Mouse (Mus musculus) bone marrow macrophage, adult 2 months (primary cell): ENCODE measurements around the gene Ccdc181. TPM values are rescaled to one million over a fixed set of nuclear protein-coding genes. Genes with fewer than 3 reads are reported as not detected.
A peak's percentile ranks its signal among the peaks of the same experiment; 100 is the strongest.

Experiments
- H3K27ac ChIP-seq: 2 replicates; pipeline ENCODE4 v1.5.1; 2012; ENCODE audit warnings: low read depth, low read length; ENCODE audit not compliant: insufficient read depth
- H3K4me1 ChIP-seq: 2 replicates; pipeline ENCODE4 v1.6.1; 2012; ENCODE audit warnings: low read length; ENCODE audit not compliant: control insufficient read depth, insufficient read depth
- H3K4me3 ChIP-seq: 2 replicates; pipeline ENCODE4 v1.5.1; 2012; ENCODE audit warnings: mild to moderate bottlenecking, low read length, moderate library complexity; ENCODE audit not compliant: insufficient read depth
- CTCF ChIP-seq: IDR thresholded peaks from 2 replicates; pipeline ENCODE4 v1.5.1; 2012; ENCODE audit warnings: low read depth, mild to moderate bottlenecking, low read length, moderate library complexity
- POLR2A ChIP-seq: IDR thresholded peaks from 2 replicates; pipeline ENCODE4 v1.6.1; 2012; ENCODE audit warnings: mild to moderate bottlenecking, low read depth, low read length, borderline replicate concordance
- polyA plus RNA-seq: library from polyadenylated mRNA; stranded (reverse); fragments of >200 nt; gene quantifications from 2 replicates; pipeline ENCODE4 v1.2.4, GENCODE M21; 2012; ENCODE audit not compliant: missing spikeins, insufficient read depth, insufficient read length

Gene Ccdc181
- polyA plus RNA-seq, 1 experiment: 10.2 TPM

DNA sequence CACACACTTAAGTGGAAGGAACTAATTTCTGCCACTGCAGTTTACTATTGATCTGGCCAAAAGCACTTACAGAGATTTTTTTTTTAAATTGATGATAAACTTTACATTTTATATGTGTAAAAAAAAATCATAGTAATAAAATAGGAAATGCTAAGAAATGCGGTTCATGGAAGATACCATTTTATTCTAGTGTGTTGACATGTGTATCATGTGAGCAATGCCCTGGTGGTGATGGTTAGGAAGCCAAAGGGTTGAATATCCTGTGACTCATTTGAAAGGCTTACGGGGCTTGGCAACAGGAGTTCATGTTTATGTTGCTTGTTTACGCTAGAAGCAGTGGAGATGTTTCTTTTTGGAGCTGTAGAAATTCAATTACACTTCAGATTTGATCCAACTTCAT lies 1.2 kb downstream of the Ccdc181 start:
- Histone ChIP-seq H3K4me3 (no peak overlapping the region), H3K4me1 (0 out of 2 replicates have a peak, but pooled peaks cover 2% of the 10 kb centered on the region), H3K27ac (no peak overlapping the region)
- TF ChIP-seq CTCF: no peak
- no peak for TF ChIP-seq POLR2A

DNA sequence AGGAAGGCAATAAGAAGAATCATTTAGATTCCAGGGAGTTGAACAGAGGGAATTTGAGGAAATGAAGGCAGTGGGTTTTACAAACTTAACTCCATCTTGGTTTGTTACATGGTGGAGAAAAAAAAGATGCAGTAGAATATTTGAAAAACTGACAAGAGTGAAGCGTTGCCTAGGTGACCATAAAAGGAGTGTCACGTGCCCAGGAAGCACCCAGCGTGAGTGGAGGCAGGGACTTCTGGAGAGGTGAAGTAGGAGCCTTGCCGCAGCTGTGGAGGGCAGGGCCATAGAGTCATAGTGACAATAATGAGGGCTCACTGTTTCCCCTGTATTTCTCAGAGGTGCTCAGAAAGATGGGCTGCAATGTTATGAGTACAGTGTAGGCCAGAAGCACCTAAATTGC lies 3.9 kb downstream of the Ccdc181 start:
- peaks cover 6% of the 10 kb centered on the region; the same call in 1 of the 2 replicates for H3K4me1 ChIP-seq
- TF ChIP-seq POLR2A: no peak
- no peak for TF ChIP-seq CTCF
- no peak overlapping the region for H3K4me3 ChIP-seq
- no peak overlapping the region for H3K27ac ChIP-seq

DNA sequence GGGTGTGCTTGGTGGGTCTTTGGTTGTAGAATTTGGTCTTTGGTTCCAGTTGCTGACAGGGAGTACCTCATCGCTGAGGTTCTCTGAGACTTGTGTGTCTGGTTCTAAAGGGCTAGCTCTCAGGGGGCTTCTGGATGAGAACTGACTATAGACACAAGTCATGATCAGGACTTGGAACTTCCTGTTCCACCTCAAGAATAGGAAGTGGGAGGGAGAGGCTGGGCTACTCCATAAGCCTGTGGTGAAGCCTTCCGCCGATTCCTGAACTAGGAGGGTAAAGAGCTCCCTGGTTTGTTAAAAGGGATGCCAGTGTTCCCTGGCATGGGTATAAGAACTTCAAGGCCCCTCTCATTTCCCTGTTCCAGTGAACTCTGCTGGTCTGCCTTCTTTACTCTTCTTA lies 8.6 kb downstream of the Ccdc181 start:
- Histone ChIP-seq H3K27ac (no peak overlapping the region), H3K4me3 (no peak overlapping the region), H3K4me1 (peaks cover 8% of the 10 kb centered on the region; the same call in 1 of the 2 replicates)
- TF ChIP-seq CTCF: no peak
- no peak for TF ChIP-seq POLR2A

DNA sequence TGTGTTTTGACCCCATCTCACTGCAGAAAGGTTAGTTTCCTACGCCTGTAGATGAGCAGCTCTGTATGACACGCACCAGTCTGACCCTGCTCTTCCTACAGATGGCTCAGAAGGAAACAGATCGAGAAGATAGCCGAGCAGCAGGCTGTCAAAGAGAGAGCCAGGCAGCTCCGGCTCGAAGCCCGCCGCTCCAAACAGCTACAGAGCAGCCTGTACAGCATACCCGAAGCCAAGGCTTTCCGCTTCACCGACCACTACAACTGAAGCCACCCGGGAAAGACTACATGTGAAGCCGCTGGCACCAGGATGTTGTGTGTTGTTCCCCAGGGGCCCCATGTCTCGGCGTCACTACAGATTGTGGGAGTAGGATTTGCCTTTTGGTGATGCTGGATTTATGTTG lies 12.0 kb downstream of the Ccdc181 start:
- peaks cover 8% of the 10 kb centered on the region; the same call in 1 of the 2 replicates for H3K4me1 ChIP-seq
- TF ChIP-seq CTCF (no peak), POLR2A (no peak)

DNA sequence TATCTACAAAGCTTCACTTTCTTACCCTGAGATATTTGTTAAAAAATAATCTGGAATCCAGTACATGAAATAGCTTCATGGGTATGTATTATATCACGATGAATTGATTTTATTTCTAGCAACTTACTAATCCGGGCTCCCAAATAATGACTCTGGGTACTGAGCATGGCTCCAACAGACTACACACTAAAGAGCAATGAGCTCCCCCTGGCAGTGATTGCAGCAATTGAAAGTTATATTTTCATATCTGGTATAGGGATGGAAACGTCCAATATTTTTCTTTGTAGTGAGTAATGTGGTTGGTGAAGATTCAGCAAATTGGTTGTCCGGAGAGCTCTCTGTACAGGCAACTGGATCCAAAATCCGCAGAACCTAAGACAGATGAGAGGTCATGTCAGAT lies 16.7 kb downstream of the Ccdc181 start:
- no peak overlapping the region for H3K27ac ChIP-seq
- H3K4me1 ChIP-seq: 0 out of 2 replicates have a peak, but pooled peaks cover 3% of the 10 kb centered on the region
- H3K4me3 ChIP-seq: no peak overlapping the region
- no peak for TF ChIP-seq CTCF
- no peak for TF ChIP-seq POLR2A

More for the DNA sequence above, 12.0 kb downstream of the Ccdc181 start:
- Histone ChIP-seq H3K4me3 (no peak overlapping the region), H3K27ac (no peak overlapping the region)

DNA sequence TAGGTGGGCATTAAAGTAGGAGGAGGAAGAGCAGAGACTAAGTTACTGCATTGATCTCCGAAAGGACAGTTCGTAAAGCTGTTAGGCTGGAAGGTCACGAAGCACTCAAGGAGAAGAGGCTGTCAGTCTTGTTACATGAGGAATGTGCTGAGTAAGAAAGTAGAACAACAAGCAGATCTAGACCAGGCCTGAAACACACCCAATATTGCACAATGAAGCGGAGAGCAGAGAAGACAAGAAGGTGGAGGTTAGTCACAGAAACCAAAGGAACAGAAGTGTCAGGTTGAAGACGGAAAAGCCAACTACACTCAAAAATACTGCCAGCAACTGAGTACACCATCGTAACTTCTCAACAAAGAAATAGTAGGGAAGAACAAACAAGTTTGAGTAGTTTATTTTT lies 18.7 kb downstream of the Ccdc181 start:
- TF ChIP-seq POLR2A (no peak), CTCF (no peak)
- Histone ChIP-seq H3K27ac (no peak overlapping the region), H3K4me1 (peaks cover 6% of the 10 kb centered on the region), H3K4me3 (no peak overlapping the region)

DNA sequence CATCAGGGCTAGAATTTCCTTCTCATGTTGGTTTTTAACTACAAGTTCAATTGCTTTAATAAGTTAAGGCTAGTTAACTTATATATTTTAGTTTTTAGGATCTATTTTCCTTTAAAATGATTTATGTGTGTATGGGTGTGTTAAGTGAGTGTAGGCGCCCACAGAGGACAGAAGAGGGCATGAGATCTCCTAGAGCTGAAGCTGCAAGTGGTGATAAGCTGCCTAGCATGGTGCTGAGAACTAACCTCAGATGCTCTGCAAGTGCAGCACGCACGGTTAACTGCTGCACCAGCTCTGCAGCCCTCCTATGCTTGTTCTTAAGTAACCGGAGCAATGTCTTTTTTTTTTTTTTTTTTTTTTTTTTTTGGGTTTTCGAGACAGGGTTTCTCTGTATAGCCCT lies 21.1 kb downstream of the Ccdc181 start:
- H3K27ac ChIP-seq: no peak overlapping the region
- TF ChIP-seq CTCF (no peak), POLR2A (no peak)
- no peak overlapping the region for H3K4me3 ChIP-seq
- peaks cover 8% of the 10 kb centered on the region for H3K4me1 ChIP-seq

DNA sequence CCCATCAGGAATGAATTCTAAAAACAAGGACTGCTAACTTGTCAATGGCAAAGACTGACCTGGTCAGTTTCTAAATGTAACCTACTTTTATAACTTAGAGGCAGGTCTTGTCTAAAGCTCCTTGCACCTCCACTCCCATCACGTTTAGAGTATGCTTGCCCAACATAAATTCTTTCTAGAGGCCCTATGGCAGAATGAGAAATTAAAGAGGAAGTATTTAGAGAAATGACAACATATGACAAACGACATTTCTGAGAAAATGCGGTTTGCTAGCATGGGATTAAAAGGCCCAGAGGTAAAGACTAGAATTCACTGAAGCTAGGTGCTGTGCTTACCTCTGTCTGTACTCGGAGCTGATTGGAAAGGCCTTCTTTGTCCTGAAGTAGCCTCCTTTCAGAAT lies 26.6 kb downstream of the Ccdc181 start:
- no peak overlapping the region for H3K4me3 ChIP-seq
- 0 out of 2 replicates have a peak overlapping the region, but pooled peaks have one; percentile 19 for H3K27ac ChIP-seq
- H3K4me1 ChIP-seq: peaks cover 20% of the 10 kb centered on the region
- TF ChIP-seq POLR2A (no peak), CTCF (no peak)

DNA sequence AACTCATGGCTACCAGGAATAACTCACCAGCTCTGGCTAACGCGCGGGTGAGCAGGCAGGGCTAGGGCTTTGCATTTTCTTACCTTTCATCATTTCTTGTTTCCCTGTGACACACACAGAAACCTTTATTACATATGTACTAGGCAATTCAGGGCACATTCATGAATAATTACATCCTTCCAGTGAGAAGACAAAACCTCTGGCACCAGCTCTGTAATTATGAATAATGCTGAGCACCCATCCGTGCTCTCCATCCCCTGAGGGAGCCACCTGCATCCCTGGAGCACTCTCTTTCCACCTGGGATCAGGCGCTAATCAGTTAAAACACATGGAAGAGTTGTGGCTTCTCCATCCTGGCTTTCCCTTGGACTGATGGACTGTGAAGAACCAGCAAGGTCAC lies 28.4 kb downstream of the Ccdc181 start, which contains the start of gene Nme7:
TSS of gene Nme7 (plus strand) at position 301 of the 400 bp plus-strand sequence.
- Histone ChIP-seq H3K4me1 (peaks cover 17% of the 10 kb centered on the region), H3K4me3 (no peak within 1 kb of the TSS), H3K27ac (no peak within 1 kb of the TSS)
- TF ChIP-seq POLR2A (no peak), CTCF (no peak)

DNA sequence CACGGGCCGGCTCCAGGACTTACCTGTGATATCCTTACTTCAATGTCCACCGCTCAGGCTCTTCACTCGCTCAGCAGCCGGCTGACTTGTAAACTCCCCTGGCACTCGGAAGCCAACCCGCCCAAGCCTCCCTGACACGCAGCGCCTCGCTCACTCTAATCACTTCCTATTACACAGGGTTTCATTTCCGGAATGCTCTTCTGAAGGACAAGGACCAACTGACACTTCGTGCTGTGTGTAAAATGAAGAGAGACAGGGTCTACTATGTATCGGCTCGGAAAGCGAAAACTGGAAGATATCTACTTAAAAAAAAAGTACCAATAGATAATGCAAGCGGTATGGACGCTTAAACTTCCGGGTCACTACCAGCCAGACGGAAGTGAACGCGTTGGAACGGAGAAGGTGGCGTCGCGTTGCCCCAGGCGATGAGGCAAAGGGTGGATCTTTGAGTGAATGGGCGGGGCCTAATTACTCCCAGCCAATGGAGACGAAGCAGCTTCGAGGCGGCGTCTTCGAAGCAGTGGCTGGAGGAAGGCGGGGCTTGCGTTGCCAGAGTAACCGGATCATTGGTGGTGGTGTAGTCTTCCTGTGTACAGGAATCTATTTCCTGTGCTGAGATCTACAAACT lies 31.9 kb downstream of the Ccdc181 start, which contains the start of gene Blzf1:
TSS of gene Blzf1 (minus strand) at position 366 of the 628 bp plus-strand sequence.
- Histone ChIP-seq H3K4me1 (peaks cover 10% of the 10 kb centered on the region), H3K4me3 (peak within 1 kb of the TSS; percentile 81), H3K27ac (peak within 1 kb of the TSS; percentile 76)
- TF ChIP-seq CTCF: no peak
- peak; percentile 62; the same call in 1 of the 2 replicates for TF ChIP-seq POLR2A
